Mouse (Mus musculus) adrenal gland, postnatal 10 days (tissue): Measurements from ENCODE around the gene Dtnb. TPM values are rescaled to one million over a fixed set of nuclear protein-coding genes. Genes with fewer than 3 reads are reported as not detected.
A peak's percentile ranks its signal among the peaks of the same experiment; 100 is the strongest.

Source experiments
- DNase-seq: peaks from one replicate; pipeline ENCODE4 v3.0.0; 2021; ENCODE audit warnings: mixed read lengths
- total RNA-seq, 2 experiments: library from RNA; stranded (reverse); gene quantifications; 2 replicates each; pipeline ENCODE4 v1.2.3; 2021

Gene Dtnb
- total RNA-seq, 2 experiments from 2014 or later: 23.8 to 25.3 TPM

DNA sequence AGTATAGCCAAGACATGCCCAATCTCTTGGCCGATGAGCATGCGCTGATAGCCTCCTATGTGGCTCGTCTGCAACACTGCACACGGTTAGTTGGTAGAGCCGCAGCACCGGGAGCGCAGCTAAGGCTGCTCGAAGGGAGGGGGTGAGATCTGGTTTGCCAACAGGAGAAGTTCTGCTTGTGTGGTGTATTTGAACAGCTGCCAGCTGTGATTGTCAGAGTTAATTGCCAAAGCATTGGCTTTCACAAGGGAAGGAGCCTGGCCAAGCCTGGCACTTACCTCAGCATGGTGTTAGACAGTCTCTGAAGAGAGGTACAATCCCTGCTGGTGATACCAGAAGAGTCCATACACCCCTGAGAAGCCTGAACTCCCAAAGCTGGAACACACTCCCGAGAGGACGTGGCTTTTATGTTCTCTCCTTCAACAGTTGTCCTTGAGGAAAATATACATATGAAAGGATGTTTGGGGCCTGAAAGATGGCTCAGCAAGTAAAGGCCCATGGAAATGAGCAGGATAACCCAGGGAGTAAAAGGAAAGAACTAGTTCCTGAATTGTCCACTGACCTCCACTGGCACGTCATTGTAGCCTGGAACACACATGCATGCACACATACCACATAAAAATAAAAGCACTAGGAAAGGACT, 160.6 kb downstream of the Dtnb start:
- DNase-seq: peak; percentile 58

DNA sequence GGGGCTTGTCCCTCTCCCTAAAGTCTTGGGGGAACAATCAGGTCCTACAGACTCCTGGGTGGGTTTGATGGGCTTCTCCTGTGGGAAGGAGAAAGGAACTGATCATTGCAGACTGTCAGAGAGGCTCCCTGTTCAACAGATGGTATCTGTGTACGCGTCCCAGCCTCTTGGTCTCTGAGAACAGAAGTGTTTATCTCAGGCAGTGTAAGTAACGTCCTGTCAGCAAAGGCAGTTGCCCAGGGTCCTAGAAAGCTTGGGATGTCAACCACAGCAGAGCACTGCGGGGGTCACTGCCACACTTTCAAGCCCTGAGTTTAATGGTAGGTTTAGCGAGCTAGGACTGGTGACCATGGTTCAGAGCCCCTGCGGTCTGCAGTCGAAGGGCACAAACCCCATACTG, 161.1 kb downstream of the Dtnb start:
- DNase-seq: no peak

DNA sequence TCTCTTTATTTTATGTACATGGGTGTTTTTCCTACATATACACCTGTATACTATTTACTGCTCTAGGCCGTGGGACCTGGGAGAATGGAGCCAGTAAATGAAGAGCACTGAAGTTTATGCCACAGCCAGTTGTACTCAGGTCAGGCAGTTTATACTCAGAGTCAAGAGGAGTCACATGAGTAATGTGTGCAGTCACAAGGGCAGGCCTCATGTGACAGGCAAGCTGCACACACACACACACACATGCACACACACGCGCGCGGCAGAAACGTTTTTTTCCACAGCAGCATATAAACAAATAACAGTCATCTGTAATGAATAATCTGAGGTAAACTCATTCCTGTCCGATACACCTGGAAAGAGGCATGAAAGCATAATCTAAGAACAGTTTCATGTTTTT, 164.8 kb downstream of the Dtnb start:
- DNase-seq: no peak

DNA sequence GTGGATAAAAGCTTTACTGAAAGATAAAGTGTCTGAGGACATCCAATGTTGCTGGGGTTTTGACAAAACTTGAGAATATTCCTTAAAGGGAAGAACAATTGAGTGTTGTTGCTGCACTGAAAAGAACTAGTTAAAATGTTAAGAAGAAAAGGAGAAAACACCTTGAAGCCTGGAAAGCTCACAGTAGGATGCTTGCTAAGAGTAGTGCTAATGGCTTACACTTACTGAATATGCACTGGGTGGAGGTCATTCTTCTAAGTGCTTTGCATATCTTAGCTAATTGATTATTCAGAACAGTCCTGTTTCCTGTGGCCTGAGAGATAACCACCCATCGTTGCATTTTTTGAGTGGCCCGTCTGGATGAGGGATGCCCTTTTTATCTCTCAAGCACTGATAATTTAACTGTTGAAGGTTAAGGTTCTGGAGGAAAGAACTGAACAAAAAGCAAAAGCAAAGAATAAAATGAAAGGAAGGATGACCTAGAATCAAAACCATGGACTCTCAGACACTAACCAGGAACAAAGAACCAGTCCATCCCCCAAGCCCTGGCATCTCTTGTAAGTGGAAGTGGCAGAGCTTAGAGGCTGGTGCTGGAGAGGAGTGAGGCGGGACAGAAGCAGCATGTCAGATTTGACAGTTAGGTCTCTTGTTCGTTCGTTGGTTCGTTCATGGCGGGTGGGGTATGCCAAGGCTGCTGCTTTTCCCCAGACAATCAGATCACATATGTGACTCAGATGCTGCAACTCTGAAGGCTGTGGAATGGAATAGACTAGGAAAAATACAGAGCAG, 166.8 kb downstream of the Dtnb start:
- DNase-seq: peak; percentile 20

DNA sequence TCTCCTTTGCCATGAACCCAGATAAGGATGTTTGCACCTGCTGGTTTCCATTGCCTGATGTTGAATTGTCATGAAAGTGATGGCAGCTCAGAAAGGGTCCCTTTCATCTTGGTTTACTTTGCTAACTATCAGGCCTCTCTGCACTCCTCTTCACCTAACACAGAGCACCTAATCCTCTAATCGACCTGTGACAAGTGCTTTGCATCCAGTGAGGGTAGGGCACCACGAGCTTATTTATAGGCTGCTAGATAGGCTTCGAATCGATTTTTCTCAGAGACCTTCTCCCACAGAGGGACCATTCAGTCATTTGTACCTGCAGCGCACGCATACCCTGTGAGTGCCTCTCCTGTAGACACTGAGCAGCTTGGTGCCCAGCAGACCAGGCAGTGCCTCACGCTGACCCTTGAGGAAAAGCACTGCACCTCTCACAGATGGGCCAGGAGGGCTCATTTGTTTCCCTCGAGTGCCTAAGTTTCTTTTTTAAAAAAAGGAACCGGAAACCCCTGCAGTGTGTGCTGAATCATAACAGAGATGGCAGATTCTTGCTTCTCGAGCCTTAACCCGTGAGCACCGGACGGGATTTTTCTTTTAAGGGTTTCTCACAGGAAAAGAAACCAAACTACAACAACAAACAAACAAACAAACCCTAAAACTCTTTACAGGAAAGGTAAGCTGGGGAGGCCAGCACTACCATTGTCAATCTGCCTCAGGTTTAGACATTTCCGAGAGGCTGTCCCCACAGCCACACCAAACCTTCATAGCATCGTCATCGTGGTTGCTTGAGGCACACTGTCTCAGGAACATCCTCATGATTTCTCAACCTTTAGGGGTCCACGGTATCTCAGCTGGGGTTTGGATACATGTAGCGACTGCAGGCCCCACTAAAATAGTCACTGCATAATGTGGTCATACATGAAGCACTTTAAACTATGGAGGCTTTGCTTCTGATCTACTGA, 167.8 kb downstream of the Dtnb start:
- DNase-seq: no peak

DNA sequence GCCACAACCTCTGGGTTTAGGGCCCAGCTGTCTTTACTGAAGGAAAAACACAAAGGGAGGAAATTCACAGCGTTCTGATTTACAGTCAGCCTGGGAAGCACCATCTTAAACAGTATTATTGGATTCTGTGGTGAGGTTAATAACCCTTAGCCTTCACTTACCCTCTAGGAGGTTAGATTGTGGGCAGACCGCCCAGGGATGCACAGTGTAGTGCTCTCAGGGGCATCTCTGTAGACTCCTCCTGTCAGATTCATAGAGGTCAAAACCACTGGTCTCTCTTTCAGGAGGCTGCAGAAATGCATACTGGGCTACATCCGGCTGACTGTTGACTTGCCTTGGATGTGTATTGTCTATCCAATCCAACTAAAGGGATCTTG, 168.5 kb downstream of the Dtnb start:
- DNase-seq: no peak

DNA sequence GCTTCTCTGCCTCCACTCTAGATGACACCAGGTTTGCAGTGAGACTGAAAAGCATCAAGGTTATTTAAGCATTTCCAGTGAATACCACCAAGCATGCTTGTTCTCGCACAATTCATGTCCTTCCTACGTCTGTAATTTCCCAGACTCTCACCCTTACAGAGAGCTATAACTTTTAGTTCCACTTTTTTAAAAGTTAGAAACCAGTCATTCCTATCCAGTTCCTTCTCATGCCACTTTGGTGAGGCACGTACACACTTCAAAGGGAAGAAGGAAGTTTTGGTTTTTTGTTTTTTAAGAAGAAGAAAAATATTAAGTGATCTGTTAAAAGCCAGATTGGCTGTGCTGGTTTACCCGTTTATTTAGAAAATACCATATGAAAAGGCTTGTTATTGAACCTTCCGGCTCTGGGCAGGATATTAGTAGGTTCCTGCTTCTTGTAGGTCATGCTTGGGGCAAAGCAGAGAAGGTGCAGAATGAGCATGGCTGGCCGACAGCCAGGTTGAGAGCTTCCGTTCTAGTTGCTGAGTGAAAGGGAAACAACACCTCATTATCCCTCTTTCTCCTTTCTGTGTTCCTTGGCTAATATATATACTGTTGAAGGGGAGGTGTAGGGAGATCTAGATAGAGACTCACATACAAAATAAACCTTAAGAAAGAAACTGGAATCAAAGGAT, 173.4 kb downstream of the Dtnb start:
- DNase-seq: peak; percentile 52

DNA sequence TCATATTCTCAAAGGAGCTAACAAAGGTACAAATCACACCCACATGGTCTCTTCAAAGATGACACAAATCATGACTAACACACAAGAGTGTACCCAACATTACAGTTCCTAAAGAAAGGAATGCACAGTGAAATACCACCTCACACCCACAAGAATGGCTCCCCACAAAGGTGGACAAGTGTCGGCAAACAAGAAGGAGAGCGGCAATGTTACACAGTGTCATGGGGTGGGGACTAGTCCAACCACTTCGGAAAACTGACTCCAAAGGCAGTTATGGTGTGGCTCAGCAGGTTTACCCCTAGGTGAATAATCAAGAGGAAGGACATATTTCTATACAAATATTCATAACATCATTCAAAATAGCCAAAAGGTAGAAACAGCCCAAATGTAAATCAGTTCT, 174.2 kb downstream of the Dtnb start:
- no peak for DNase-seq

DNA sequence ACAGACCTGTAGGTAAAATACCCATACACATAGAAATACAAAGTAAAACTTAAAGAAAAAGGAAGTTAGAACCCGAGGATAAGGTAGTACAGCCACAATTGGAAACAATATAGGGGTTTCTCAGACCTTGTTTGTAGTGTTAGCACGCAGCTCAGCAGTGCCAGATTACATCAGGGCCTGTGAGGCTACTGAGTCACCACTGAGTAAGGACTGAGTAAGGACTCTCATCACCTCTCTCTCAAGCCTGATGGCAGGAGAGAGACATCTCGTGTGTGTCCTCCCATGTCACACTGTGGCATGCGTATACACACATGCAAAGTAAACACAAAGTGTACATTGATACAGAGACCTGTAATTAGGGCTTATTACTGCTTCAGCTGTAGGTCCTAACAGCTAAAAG, 175.4 kb downstream of the Dtnb start:
- no peak for DNase-seq

DNA sequence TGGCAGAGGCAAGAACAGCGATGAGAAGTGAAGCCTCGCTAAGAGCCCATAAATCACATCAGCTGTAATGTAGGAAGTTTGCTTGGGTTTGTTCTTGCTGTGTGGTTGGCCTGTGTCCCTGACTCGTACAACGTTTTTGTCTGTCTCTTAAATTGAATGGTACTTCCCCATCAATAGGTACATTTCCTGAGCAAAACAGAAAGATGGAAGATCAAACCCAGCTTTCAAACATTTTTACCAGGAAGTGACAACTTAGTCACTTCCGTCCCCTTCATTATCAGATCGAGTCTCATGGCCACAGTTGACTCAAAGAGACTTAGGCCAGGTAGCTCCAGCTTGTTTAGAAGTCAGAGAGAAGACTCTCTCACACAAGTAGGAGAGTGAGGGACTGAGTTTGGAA, 183.3 kb downstream of the Dtnb start:
- DNase-seq: no peak

DNA sequence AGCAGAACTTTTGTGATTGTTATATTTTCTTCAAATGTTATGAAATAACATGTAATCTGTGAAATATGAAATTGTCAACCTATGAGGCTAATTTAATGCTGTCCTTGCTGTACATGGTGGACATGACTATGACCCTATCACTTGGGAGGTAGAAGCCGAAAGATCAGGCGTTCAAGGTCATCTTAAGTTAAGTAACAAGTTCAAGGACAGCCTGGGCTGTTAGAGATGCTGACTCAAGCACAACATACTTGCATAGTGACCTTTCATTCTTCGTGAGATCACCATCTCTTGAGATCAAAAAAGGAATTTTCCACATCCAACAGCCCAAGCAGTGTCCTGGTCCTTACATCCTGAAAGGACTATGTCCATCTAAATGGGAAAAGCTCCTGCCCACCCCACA, 184.0 kb downstream of the Dtnb start:
- no peak for DNase-seq

DNA sequence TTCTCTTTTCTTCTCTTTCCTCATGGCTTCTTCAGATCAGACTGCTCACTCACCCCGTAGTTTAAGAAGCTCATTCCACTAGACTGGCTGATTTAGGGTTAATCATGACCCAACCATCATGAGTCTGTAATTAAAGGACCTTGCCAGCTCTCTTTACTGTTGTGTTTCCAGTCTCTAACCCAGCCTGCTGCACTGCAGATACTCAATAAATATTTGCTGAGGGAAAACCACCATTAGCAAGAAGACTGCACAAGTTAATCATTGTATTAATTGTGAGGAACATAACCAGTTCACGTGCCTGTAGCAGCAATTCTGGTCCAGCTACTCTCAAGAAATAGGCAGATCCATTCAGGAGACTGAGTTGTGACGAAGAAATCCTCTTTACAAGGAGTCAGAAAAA, 185.9 kb downstream of the Dtnb start:
- no peak for DNase-seq

DNA sequence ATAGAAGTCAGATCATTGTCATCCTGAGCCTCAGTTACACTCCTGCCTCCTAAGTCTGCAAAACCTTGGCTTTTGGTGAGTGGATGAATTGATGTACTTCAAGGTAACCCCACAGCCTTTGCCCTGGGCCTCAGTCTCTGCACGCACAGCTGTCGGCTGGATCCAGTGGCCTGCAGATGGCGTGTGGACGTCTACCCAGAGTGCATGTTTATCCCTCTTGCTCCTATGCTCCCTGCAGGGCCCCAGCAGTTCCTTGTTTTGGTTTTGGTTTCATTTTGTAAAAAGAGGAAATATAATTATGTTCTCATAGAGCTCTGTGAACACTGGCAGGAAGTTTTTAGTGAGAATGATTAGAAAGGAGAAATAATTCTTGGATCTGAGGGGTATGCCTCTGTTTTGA, 187.2 kb downstream of the Dtnb start:
- peak; percentile 66 for DNase-seq

DNA sequence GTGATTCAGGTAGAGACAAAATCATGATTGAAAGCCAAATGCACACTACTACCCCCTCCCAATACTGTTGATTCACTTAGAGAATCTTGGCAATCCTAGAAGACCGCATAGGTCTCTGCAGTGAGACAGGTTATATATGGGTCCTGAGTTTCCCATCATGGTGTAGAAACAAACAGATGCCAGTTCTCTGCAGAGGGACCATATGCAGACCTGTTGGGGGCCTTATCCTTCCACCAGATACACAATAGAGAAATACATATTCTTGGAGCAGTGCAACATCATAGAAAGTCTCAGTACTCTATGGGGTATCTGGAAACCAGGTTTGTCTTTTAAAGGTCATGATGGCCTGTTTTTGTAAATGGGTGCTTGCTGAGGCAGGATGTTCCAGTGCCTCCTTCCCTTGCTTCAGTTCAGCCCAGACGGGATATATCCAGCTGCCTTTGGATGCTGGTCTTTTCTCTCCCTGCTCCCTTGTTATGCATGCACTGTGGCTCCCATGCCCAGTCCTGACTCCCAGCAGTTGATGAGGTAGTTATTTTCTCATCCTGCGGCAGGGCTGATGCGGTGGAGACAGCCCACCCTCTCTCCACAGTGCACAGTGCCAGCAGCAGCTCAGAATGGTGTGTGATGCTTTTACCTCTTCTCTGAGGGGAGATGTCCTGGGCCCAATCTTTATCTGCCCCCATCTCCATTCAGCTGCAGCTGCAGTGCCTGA, 188.9 kb downstream of the Dtnb start:
- DNase-seq: no peak

DNA sequence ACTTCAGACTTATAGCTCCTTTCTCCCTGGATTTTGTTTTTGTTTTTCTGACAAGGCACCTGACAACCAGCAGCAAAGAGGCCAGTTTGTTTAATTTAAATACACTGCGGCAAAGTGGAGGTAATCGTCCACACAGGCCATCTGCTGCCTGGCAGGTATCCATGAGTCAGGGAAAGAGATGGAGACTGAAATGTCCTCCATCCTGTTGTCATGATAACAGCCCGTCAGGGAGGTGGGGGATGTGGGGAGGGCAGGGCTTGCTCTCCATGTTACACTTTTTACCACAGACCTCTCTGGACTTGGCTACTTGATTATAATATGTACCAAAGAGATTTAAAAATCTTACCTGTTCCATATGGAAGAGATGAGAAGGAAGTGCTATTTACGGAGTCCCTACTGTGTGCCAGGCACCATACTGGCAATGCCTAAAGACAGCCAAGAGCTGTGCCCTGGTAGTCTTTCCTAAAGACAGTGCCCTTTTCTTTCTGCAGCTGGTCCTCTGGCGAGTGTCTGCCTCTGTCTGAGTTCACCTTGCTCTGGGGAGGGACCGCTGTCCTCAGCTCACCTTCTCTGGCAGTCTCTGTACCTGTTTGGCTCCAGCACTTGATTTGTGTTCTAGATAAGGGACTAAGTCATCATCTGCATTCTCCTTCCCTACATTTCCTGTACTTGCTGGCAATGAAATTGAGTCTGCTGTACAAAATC, 189.6 kb downstream of the Dtnb start:
- DNase-seq: no peak

DNA sequence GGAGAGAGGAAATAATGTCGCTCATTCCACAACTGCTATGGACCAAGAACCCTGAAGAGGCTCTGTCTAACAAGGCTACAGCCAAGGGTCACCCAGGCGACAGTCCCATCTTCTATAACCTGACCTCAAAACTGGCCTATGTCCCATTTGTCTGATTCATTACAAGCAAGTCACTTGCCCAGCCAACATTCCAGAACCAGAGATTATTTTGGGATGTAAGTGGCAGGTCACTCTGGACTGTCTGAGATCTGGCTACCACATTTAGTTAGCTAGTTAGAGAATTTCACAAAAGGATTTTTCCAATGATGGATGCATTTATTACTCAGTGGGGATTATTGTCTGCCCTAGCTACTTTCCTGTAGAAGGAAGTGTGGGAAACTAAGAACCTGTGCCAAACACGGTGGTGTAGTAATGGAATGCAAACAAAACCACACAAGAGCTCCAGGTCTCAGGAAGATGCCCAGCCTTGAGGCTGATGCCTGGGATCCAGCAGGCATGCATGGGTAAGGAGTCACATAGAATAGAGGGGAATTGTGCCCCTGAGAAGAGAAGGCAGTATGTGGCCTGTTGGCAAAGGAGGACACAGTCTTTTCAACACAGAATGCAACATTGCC, 192.1 kb downstream of the Dtnb start:
- DNase-seq: no peak

DNA sequence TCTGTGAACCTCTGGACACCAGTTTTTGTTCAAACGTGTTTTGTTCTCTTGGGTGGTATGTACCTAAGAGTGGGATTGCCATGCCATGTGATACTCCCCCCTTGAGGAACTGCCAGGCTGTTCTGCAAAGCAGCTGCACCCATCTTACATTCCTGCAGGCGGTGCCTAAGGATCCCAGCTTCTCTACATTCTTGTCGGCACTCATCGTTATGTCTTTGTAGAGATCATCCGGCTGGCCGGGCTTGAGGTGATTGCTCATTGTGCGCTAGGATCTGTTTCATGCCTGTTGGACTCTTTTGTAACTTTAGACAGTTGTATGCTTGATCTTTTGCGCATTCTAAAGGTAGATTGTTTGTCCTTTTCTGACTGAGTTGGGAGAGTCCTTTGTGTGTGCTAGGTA, 195.2 kb downstream of the Dtnb start:
- no peak for DNase-seq

DNA sequence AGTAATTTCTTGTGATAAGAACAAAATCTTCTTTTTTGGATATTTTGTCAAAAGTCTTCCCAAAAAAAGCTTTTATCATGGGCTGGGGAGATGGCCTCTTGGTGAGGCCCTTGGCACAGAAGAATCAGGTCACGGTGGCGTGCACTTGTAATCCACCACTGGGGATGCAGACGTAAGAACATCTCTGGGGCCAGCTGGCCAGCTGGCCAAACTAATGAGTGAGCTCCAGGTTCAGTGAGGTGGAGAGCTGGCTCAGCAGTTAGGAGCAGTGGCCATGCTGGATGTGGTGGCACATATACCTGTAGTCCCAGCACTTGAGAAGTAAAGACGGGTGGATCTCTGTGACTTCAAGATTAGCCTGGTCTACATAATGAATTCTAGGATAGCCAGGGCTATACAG, 196.2 kb downstream of the Dtnb start:
- DNase-seq: no peak

DNA sequence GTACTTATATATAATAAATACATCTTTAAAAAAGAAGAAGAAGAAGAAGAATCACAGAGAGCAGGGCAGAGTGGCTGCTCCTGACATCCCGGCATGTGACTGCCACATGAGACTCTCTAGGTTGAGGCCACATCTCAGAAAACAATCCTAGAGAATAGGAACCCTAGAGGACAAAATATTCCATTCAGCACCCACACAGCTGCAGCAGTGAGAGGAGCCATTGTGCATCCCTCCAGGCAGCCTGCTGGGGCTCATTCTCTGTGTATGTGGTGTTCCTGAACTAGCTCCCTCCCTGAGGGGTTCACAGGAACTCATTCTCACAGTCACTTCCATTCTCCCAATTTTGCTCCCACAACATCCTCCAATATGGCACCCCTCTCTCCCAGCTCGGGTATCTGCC, 198.4 kb downstream of the Dtnb start:
- no peak for DNase-seq

DNA sequence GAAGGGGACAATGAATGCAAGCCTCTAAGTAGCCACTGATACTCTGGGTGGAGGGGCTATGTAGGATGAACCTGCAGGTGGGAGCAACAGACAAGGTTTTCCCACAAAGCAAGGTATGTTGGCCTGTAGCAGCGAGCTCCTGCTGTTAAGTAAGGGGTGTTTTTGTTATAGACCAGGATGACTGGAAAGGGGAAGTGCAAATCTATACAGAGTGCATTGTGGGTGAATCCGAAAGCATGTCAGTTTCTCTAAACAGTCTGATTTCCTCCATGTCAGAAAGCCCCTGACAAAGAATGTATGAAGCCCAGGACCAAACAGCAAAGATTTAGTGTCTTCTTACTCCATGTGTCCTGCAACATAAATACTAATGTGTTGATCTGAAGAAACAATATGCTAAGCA, 198.9 kb downstream of the Dtnb start:
- no peak for DNase-seq

DNA sequence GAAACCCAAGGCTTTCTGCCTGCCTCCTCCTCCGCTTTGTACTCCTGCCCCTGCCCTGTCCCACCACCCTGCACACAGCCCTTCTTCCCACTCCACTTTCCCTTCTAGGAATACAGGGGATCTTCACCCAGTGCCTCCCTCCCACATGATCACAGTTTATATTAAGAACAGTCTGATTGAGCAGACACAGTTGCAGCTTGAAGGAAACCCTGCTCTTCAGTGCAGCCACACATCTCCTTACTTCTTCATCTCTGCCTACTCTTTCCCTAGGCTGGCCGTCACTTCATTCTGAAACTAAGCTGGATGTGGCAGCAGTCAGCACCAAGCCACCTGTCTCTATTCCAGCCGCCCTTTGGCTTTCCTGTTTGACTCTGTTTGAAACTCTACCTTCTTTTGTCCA, 201.5 kb downstream of the Dtnb start:
- DNase-seq: no peak
